In the genomic region with DNA sequence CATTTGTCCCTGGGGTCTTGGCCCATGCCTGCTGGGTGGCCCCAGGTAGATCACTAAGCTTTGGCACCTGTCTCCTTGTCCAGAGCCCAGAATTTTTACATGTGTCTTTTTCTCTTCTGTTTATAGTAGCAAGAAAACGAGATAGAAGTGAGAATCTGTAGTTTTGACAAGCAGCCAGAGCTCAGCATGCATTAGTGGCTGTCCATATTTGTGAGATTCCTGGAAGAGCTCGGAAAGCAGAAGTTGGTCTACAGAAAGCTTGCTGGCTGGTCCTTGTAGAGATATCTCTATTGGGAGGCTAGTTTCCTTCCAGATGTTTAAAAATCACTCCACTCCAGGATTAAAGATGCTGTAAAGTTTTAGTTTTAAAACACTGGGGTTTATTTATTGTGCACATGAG, we compare ENCODE assay signal across 15 mouse cellular contexts.
"Had no signal": no experiment of that assay in that cellular context is flagged by ENCODE, and none has a peak within 500 bp of the region (broad histone marks: within the 10 kb centered on the region; RNA-seq: fewer than 3 reads in every experiment).

No protein-coding gene starts in this region.

- H3K4me3 ChIP-seq: liver, embryonic 13.5 days; midbrain, embryonic 15.5 days had no signal

- H3K27me3 ChIP-seq: liver, embryonic 13.5 days; midbrain, embryonic 15.5 days had no signal

- H3K36me3 ChIP-seq: liver, embryonic 13.5 days; midbrain, embryonic 15.5 days had no signal

- H3K9ac ChIP-seq: liver, embryonic 13.5 days; midbrain, embryonic 15.5 days had no signal

- H3K4me2 ChIP-seq: liver, embryonic 13.5 days; midbrain, embryonic 15.5 days had no signal

- H3K27ac ChIP-seq: kidney, postnatal 0 days; liver, embryonic 13.5 days; midbrain, embryonic 15.5 days; stomach, postnatal 0 days had no signal

- H3K9me3 ChIP-seq: liver, embryonic 13.5 days; midbrain, embryonic 15.5 days had no signal

- DNase-seq: kidney, adult 11 months; kidney, adult 9 months; kidney, postnatal 36 days; layer of hippocampus, adult 9-11 months; layer of hippocampus, postnatal 36 days; liver; liver, embryonic 13.5 days; lung, adult 18-20 months; right cerebral cortex, adult 18-20 months; right cerebral cortex, postnatal 25 days; thymus, adult 18-20 months; thymus, postnatal 14 days had no signal
